Mouse (Mus musculus): Measurements from ENCODE around the gene Asic2.

GRCm38 (mm10) chr11:81100829-81101228 lies 867.4 kb downstream of the Asic2 start:
- TF ChIP-seq GATA1 (IDR thresholded peaks at IDR 0.05; ENCODE audit: low read length) (no peak), TAL1 (IDR thresholded peaks at IDR 0.05; ENCODE audit: low read length) (no peak)
